Mouse (Mus musculus): Measurements from ENCODE around the gene Rtl10. TPM values are rescaled to one million over a fixed set of nuclear protein-coding genes. Genes with fewer than 3 reads are reported as not detected.

Rtl10 gene
- 3.4 and 3.5 TPM in 2 replicates for polyA plus RNA-seq (2012)

DNA sequence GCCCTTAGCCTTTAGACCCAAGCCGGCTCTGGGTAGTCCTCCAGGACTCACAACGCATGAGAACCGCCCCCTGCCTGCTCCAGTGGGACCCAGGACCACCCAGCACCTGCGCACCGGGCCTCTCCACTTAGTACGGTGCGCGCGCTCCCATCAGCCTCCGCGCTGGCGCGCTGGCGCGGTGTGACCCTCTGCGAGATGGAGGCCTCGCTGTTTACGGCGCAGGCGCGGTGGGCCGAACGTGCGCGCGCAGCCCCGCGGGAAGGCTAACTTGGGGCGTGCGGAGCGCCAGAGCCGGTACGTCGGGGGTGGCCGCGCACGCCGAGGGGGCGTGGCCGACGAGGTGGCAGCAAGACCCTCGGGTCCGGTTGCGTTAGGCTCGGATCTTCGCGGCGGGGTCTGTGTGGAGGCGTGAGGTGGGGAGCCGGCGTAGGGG is at the start of gene Rtl10, which contains the start of gene Gnb1l:
Gene Rtl10, plus strand, starts transcription at position 344 of the 433 bp plus-strand sequence.
Gene Gnb1l, plus strand, starts transcription at position 156 of the 433 bp plus-strand sequence.

Other genes with a start within 250 kb of the Rtl10 start
- gene Gm49776, start 240.6 kb upstream of the Rtl10 start, polyA plus RNA-seq (2012): not detected in 2 replicates
- 5.6 and 7.1 TPM in 2 replicates for gene Dgcr8, start 209.7 kb upstream of the Rtl10 start, polyA plus RNA-seq (2012)
- 13.4 and 21.9 TPM in 2 replicates for gene Tango2, start 150.8 kb upstream of the Rtl10 start, polyA plus RNA-seq (2012)
- gene Arvcf, start 150.7 kb upstream of the Rtl10 start, polyA plus RNA-seq (2012): 9.6 and 15.0 TPM in 2 replicates
- gene Txnrd2, start 72.5 kb upstream of the Rtl10 start, polyA plus RNA-seq (2012): 16.9 and 21.2 TPM in 2 replicates
- 45.8 and 47.0 TPM in 2 replicates for gene Comt, start 72.0 kb upstream of the Rtl10 start, polyA plus RNA-seq (2012)
- gene Gnb1l, start 188 bp upstream of the Rtl10 start, polyA plus RNA-seq (2012): 9.5 and 11.6 TPM in 2 replicates
- 0.02 and 0.05 TPM in 2 replicates for gene Tbx1, start 91.8 kb downstream of the Rtl10 start, polyA plus RNA-seq (2012)
- 39.2 and 52.5 TPM in 2 replicates for gene Gp1bb, start 123.5 kb downstream of the Rtl10 start, polyA plus RNA-seq (2012)
- 2.0 and 4.7 TPM in 2 replicates for gene Gm49601, start 127.5 kb downstream of the Rtl10 start, polyA plus RNA-seq (2012)
- 6.9 and 10.6 TPM in 2 replicates for gene Sept5, start 131.1 kb downstream of the Rtl10 start, polyA plus RNA-seq (2012)